Mouse (Mus musculus) liver, adult 2 months (tissue): ENCODE results near the gene Rpl39.

Experiments used
- CTCF ChIP-seq: fragments of 200-500 bp; IDR thresholded peaks from 2 replicates; pipeline ENCODE4 v1.5.1; 2011; ENCODE audit warnings: low read depth, low read length, control low read depth
- POLR2A ChIP-seq: fragments of 200-500 bp; IDR thresholded peaks from 2 replicates; pipeline ENCODE4 v1.6.1; 2011; ENCODE audit warnings: low read length, control low read depth; ENCODE audit not compliant: insufficient read depth; ENCODE audit errors: extremely low read depth

DNA sequence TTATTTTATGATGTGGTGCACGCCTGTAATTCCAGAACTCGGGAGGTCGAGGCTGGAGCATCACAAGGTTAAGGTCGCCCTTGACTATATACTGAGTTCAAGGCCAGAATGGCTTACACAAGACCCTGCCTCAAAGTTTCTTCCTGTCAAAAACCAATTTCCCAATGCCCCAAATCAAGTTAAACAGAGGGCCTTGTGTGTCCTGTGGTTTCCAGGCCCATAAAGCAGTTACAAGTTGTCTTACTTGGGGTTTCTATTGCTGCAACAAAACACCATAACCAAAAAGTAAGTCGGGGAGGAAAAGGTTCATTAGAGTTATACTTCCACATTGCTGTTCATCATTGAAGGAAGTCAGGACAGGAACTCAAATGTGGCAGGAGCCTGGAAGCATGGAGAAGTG, 16.4 kb downstream of the Rpl39 start:
- no peak for TF ChIP-seq POLR2A
- TF ChIP-seq CTCF: no peak
